Mouse (Mus musculus): ENCODE data around the gene Zfp148.
"Not testable (repeated sequence)": the region's sequence is repeated elsewhere in the genome, so short reads cannot be mapped to it uniquely, and the experiment has no call there.

Gene Zfp148

GRCm38 (mm10) chr16:33381614-33382245 is 1.1 kb downstream of the Zfp148 start:
- DNase-seq (ENCODE audit: low read depth, low spot score) = no peak

GRCm38 (mm10) chr16:33382341-33382740 is 1.7 kb downstream of the Zfp148 start:
- no peak for DNase-seq (ENCODE audit: low read depth, low spot score)

GRCm38 (mm10) chr16:33383584-33383983 is 2.9 kb downstream of the Zfp148 start:
- DNase-seq (ENCODE audit: low read depth, low spot score) = no peak

- not testable (repeated sequence) for DNase-seq (ENCODE audit: low read depth, low spot score)
Measured at GRCm38 (mm10) chr16:33384057-33384456, 3.4 kb downstream of the Zfp148 start.

GRCm38 (mm10) chr16:33387013-33387412 is 6.4 kb downstream of the Zfp148 start:
- peak; percentile 57 for DNase-seq (ENCODE audit: low read depth, low spot score)

GRCm38 (mm10) chr16:33387420-33387819 is 6.8 kb downstream of the Zfp148 start:
- no peak for DNase-seq (ENCODE audit: low read depth, low spot score)

- DNase-seq (ENCODE audit: low read depth, low spot score) = peak; percentile 87
Measured at GRCm38 (mm10) chr16:33399913-33400782, 19.5 kb downstream of the Zfp148 start.

GRCm38 (mm10) chr16:33400943-33401342 is 20.3 kb downstream of the Zfp148 start:
- DNase-seq (ENCODE audit: low read depth, low spot score) = no peak

GRCm38 (mm10) chr16:33403258-33403657 is 22.6 kb downstream of the Zfp148 start:
- no peak for DNase-seq (ENCODE audit: low read depth, low spot score)

GRCm38 (mm10) chr16:33404055-33404454 is 23.4 kb downstream of the Zfp148 start:
- DNase-seq (ENCODE audit: low read depth, low spot score) = no peak

GRCm38 (mm10) chr16:33405487-33405886 is 24.9 kb downstream of the Zfp148 start:
- DNase-seq (ENCODE audit: low read depth, low spot score) = no peak

- DNase-seq (ENCODE audit: low read depth, low spot score) = no peak
Measured at GRCm38 (mm10) chr16:33410151-33410550, 29.5 kb downstream of the Zfp148 start.

GRCm38 (mm10) chr16:33410605-33411004 is 30.0 kb downstream of the Zfp148 start:
- DNase-seq (ENCODE audit: low read depth, low spot score) = no peak

GRCm38 (mm10) chr16:33414191-33414590 is 33.6 kb downstream of the Zfp148 start:
- no peak for DNase-seq (ENCODE audit: low read depth, low spot score)

- DNase-seq (ENCODE audit: low read depth, low spot score) = no peak
Measured at GRCm38 (mm10) chr16:33415607-33416006, 35.0 kb downstream of the Zfp148 start.

GRCm38 (mm10) chr16:33428327-33428726 is 47.7 kb downstream of the Zfp148 start:
- peak; percentile 95 for DNase-seq (ENCODE audit: low read depth, low spot score)

- DNase-seq (ENCODE audit: low read depth, low spot score) = no peak
Measured at GRCm38 (mm10) chr16:33431660-33432059, 51.0 kb downstream of the Zfp148 start.

GRCm38 (mm10) chr16:33441065-33441464 is 60.4 kb downstream of the Zfp148 start:
- DNase-seq (ENCODE audit: low read depth, low spot score) = no peak

GRCm38 (mm10) chr16:33446830-33447229 is 66.2 kb downstream of the Zfp148 start:
- no peak for DNase-seq (ENCODE audit: low read depth, low spot score)

- no peak for DNase-seq (ENCODE audit: low read depth, low spot score)
Measured at GRCm38 (mm10) chr16:33453826-33454225, 73.2 kb downstream of the Zfp148 start.

GRCm38 (mm10) chr16:33454306-33454705 is 73.7 kb downstream of the Zfp148 start:
- DNase-seq (ENCODE audit: low read depth, low spot score) = no peak

GRCm38 (mm10) chr16:33455263-33455910 is 74.8 kb downstream of the Zfp148 start:
- DNase-seq (ENCODE audit: low read depth, low spot score) = no peak

All from R1 (cell line).